Mouse (Mus musculus) liver, postnatal 0 days (tissue): ENCODE data around the gene 2310033P09Rik.

Experiments
- CTCF ChIP-seq: sonication (generic); IDR thresholded peaks from 2 replicates; pipeline ENCODE4 v1.5.1; 2016; ENCODE audit warnings: antibody characterized with exemption, low read depth
- EP300 ChIP-seq: IDR thresholded peaks from 2 replicates; pipeline ENCODE4 v1.6.1; 2016; ENCODE audit warnings: antibody characterized with exemption, low read depth, mild to moderate bottlenecking

DNA sequence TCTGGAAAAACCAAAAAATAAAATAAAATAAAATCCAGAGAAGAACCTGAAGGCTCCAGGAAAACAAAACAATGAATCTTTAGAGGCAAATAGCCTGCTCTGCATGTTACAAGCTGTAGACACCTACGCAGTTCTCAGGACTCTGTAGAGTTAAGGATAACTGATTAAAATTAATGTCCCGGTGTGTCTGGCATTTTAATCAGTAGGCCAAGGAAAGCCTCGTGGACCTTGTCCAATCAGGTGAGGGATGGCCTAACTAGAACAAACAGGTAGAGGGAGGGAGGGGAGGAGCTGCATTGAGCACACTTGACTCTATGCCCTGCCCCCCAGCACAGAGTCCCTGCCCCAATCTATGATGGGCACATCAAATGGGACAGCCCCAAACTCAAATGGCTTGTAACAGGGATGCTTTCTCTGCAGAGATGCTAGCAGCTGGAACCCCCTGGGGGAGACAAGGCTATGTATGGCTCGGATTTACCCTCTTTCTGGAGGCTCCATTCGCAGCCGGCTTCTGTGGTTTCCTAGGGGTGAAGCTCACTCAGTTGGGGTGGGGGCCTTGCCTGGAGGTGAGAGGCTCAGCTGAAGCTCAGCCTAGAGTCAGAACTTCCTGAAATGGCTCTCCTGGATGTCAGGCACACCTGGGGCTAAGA is 33.8 kb upstream of the 2310033P09Rik start:
- TF ChIP-seq EP300 (no peak), CTCF (no peak)
